Mouse (Mus musculus) stomach, postnatal 0 days (tissue): ENCODE results near the gene Eif5a. TPM values are rescaled to one million over a fixed set of nuclear protein-coding genes. Genes with fewer than 3 reads are reported as not detected.
A peak's percentile ranks its signal among the peaks of the same experiment; 100 is the strongest.

ENCODE experiments used
- ATAC-seq: fragments of 200-750 bp; cut with Nextera tagmentation; 2 replicates; pipeline ENCODE4 v1.8.0; 2017; ENCODE audit not compliant: low FRiP score, low TSS enrichment
- DNase-seq: peaks from one replicate; pipeline ENCODE4 v3.0.0-alpha.2; 2016; ENCODE audit warnings: low spot score
- H3K27ac ChIP-seq: fragments of 300-500 bp; sonication (generic); replicated peaks from 2 replicates; pipeline ENCODE4 v1.5.1; 2014; ENCODE audit warnings: mild to moderate bottlenecking, control low read depth
- H3K27me3 ChIP-seq: fragments of 300-500 bp; sonication (generic); 2 replicates; pipeline ENCODE4 v1.6.1; 2014; ENCODE audit warnings: low read length; ENCODE audit not compliant: control insufficient read depth, insufficient read depth
- H3K36me3 ChIP-seq: fragments of 300-500 bp; sonication (generic); 2 replicates; pipeline ENCODE4 v1.6.1; 2014; ENCODE audit warnings: low read length, mixed read lengths; ENCODE audit not compliant: control insufficient read depth, insufficient read depth
- H3K4me1 ChIP-seq: fragments of 300-500 bp; sonication (generic); replicated peaks from 2 replicates; pipeline ENCODE4 v1.6.1; 2014; ENCODE audit warnings: antibody characterized with exemption; ENCODE audit not compliant: control insufficient read depth, insufficient read depth
- H3K4me2 ChIP-seq: fragments of 300-500 bp; sonication (generic); replicated peaks from 2 replicates; pipeline ENCODE4 v1.6.1; 2014; ENCODE audit warnings: low read depth, mild to moderate bottlenecking, control low read depth, moderate library complexity
- H3K4me3 ChIP-seq: fragments of 300-500 bp; sonication (generic); 2 replicates; pipeline ENCODE4 v1.5.1; 2014; ENCODE audit warnings: low read depth, low read length, control low read depth
- H3K9ac ChIP-seq: fragments of 300-500 bp; sonication (generic); 2 replicates; pipeline ENCODE4 v1.6.1; 2014; ENCODE audit warnings: mild to moderate bottlenecking, low read length, control low read depth, mixed read lengths
- H3K9me3 ChIP-seq: fragments of 300-500 bp; sonication (generic); 2 replicates; pipeline ENCODE4 v1.6.1; 2016; ENCODE audit warnings: low read length; ENCODE audit not compliant: control insufficient read depth
- CTCF ChIP-seq: IDR thresholded peaks from 2 replicates; pipeline ENCODE4 v1.5.1; 2016; ENCODE audit warnings: antibody characterized with exemption, low read depth, mild to moderate bottlenecking, moderate library complexity
- EP300 ChIP-seq: optimal IDR thresholded peaks from 2 replicates; pipeline ENCODE3; 2016; ENCODE audit warnings: antibody characterized with exemption
- WGBS: fragments of 180-500 bp; shearing (Covaris S2); extraction: QIAGEN DNeasy Blood & Tissue Kit; methylation state at CpG from one replicate; pipeline ENCODE4 v1.1.7; 2014; 5-methylcytosine and 5-hydroxymethylcytosine counted together
- polyA plus RNA-seq: library from polyadenylated mRNA; unstranded; fragments of >200 nt; fragmentation: Nextera tagmentation; extraction: Ambion mirVana; gene quantifications from 2 replicates; pipeline ENCODE4 v1.2.1, GENCODE M21; 2015

Eif5a gene
- polyA plus RNA-seq, 1 experiment from 2014 or later: 1,205 TPM

DNA sequence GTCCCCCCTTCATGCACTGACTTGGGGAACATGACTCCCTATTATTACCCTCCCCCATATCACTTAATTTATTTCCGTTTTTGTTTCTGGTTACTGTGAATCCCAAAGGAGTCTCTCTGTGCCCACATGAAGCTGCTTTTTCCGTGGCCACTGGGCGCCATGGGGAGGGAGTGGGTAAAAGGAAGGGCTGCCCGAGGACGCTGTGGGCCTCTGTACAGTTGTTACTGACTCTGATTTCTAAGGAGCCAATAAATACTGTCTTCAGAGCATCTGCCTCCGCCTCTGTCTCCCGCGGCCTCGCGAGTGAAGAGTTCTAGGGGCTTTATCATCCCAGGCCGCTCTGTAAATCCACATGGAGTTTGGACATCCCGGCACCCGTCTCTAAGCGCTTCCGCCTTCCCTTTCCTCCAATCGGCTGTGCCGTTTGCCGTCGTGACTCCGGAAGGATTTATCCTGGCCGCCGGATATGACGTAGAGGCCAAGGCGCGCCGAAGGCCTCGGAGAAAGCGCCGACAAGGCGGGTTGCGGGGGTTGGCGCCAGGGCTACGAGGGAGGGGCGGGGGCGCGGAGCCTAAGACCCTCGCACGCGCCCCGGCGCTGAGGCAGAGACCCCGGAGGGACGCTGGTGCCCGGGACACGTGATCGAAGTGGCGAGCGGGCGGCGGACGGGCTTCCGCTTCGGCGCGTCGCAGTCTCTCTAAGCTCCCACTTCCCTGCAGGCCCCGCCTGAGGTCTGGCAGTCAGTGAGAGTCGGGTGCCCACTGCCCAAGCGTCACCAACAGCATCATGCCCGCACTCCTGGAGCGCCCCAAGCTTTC is 8.0 kb downstream of the Eif5a start, which contains the start of gene Gps2:
Gene Gps2 (plus strand): TSS at position 335 of the 818 bp plus-strand sequence.
- peak; percentile 88 for ATAC-seq
- Histone ChIP-seq H3K4me1 (peaks cover 2% of the 10 kb centered on the region; the same call in 1 of the 2 replicates), H3K4me2 (peak within 1 kb of the TSS; percentile 93), H3K4me3 (peak within 1 kb of the TSS; percentile 78), H3K36me3 (peaks cover 40% of the 10 kb centered on the region), H3K9ac (peak within 1 kb of the TSS; percentile 89), H3K27ac (peak within 1 kb of the TSS; percentile 91), H3K9me3 (no peaks in the 10 kb centered on the region), H3K27me3 (no peaks in the 10 kb centered on the region)
- 2% methylated on average over 61 of the region's 61 CpGs for WGBS
- TF ChIP-seq CTCF (no peak), EP300 (no peak)
- DNase-seq: peak; percentile 93

DNA sequence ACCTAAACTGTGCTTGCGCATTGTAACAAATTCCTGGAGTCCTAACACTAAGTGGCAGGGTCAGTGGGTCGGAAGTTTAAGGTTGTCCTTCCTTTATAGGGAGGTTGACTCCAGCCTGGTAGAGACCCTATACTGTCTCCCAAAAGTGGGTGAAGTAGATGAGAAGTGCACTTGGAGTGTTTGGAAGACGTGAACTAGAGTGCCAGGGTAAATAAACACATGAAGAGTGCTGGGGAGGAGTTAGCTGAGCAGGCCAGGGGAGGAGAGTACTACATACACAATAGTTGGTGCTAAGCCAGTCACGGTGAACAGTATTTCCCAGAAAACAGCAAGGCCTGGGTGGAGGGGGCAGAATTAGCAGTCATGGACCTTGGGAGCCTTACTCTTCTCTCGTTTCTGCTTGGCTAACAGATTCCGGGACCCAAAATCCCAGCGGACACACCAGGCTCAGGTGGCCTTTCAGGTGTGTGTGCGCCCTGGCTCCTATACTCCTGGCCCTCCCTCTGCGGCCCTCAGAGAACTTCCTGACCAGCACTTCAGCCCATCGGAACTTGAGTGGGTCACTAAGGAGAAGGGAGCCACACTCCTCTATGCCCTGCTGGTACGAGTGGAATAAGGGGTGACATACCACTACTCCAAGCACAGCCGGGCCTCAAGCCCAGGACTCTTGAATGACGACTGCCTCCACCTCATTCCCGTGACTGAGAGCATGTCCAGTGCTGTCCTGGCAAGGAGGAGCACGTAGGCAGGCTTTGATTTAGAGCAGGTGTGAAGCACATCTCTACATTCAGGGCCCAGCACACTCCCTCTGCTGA is 8.8 kb downstream of the Eif5a start:
- H3K9me3 ChIP-seq: no peaks in the 10 kb centered on the region
- H3K9ac ChIP-seq: peak overlapping the region; percentile 89
- peak overlapping the region; percentile 78 for H3K4me3 ChIP-seq
- no peaks in the 10 kb centered on the region for H3K27me3 ChIP-seq
- H3K27ac ChIP-seq: peak overlapping the region; percentile 53
- peak overlapping the region; percentile 93 for H3K4me2 ChIP-seq
- 77% methylated on average over 15 of the region's 15 CpGs for WGBS
- no peak for TF ChIP-seq CTCF
- no peak for TF ChIP-seq EP300
- no peak for ATAC-seq
- peaks cover 2% of the 10 kb centered on the region; the same call in 1 of the 2 replicates for H3K4me1 ChIP-seq
- H3K36me3 ChIP-seq: peaks cover 41% of the 10 kb centered on the region
- no peak for DNase-seq

DNA sequence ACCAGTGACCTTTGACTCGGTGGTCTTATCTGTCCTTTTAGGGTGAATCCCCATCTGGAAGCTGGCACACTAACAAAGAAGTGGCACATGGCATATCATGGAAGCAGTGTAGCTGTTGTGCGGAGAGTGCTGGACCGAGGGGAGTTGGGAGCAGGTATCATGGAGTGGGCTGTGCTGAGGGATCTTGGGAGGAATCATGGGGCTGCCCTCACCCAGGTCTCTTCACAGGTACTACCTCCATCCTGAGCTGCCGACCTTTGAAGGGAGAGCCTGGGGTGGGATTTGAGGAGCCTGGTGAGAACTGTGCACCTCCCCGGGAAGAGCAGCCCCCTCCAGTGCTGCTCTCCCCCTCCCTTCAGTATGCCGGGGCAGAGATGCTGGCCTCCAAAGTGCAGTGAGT is 10.1 kb downstream of the Eif5a start:
- no peak overlapping the region for H3K9ac ChIP-seq
- H3K4me3 ChIP-seq: no peak overlapping the region
- peaks cover 2% of the 10 kb centered on the region; the same call in 1 of the 2 replicates for H3K4me1 ChIP-seq
- TF ChIP-seq EP300: no peak
- no peak for TF ChIP-seq CTCF
- H3K9me3 ChIP-seq: no peaks in the 10 kb centered on the region
- no peaks in the 10 kb centered on the region for H3K27me3 ChIP-seq
- H3K27ac ChIP-seq: no peak overlapping the region
- ATAC-seq (no peak), DNase-seq (no peak)
- peaks cover 41% of the 10 kb centered on the region for H3K36me3 ChIP-seq
- H3K4me2 ChIP-seq: no peak overlapping the region
- WGBS: 89% methylated on average over 6 of the region's 6 CpGs

DNA sequence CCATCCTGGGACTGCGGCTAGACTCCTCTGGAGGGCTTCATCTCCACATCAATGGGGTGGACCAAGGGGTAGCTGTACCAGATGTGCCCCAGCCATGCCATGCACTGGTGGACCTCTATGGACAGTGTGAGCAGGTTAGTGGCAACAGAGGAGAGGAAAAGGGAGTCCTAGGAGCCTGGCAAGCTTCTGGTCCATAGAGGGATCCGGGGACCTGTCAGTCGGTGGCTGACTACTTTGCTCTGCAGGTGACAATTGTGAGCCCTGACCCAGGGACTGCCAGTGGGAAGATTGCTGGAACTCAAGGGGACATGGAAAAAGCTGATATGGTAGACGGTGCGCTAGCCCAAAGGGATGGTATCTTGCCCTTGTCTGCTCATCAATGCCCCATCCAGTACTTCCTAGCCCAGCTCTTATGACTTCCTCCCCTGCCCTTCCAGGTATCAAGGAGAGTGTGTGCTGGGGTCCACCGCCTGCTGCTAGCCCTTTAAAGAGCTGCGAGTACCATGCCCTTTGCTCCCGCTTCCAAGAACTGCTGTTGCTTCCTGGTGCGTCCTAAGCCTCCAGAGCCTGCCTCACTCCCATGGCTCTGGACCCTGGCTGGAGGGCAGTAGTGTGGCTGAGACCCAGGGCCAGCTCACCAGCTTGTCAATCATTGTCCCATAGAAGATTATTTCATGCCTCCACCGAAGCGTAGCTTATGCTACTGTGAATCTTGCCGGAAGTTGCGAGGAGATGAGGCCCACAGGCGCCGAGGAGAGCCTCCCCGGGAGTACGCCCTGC is 10.8 kb downstream of the Eif5a start:
- H3K4me2 ChIP-seq: no peak overlapping the region
- no peak for ATAC-seq
- H3K4me3 ChIP-seq: no peak overlapping the region
- peaks cover 2% of the 10 kb centered on the region; the same call in 1 of the 2 replicates for H3K4me1 ChIP-seq
- WGBS: 91% methylated on average over 17 of the region's 17 CpGs
- no peak overlapping the region for H3K27ac ChIP-seq
- peaks cover 44% of the 10 kb centered on the region for H3K36me3 ChIP-seq
- TF ChIP-seq EP300 (no peak), CTCF (no peak)
- H3K27me3 ChIP-seq: no peaks in the 10 kb centered on the region
- no peaks in the 10 kb centered on the region for H3K9me3 ChIP-seq
- no peak overlapping the region for H3K9ac ChIP-seq
- no peak for DNase-seq

DNA sequence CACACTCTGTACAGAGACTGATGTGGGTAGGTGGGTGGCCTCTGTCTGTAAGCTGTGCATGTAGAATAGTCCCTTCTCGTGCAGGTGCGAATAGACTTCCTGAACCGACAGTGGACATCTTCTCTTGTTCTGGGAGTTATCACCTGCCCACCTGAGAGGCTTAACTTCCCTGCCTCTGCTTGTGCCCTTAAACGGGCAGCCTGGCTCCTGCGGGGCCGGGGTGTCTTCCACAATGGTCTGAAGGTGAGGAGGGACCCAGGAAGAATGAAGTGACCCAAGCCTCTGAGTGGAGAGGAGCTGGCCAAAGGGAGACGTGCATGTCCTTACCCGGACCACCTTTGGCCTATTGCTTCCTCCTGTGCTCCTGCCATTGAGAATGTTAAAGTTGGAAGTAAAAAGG is 11.6 kb downstream of the Eif5a start:
- Histone ChIP-seq H3K9ac (no peak overlapping the region), H3K4me1 (peaks cover 2% of the 10 kb centered on the region; the same call in 1 of the 2 replicates), H3K36me3 (peaks cover 43% of the 10 kb centered on the region), H3K4me3 (no peak overlapping the region), H3K27me3 (no peaks in the 10 kb centered on the region), H3K9me3 (no peaks in the 10 kb centered on the region), H3K4me2 (no peak overlapping the region), H3K27ac (no peak overlapping the region)
- TF ChIP-seq CTCF: no peak
- TF ChIP-seq EP300: no peak
- ATAC-seq (no peak), DNase-seq (no peak)
- 95% methylated on average over 8 of the region's 8 CpGs for WGBS
